Mouse (Mus musculus) kidney, adult 2 months (tissue): ENCODE results near the gene Tnks2.

Experiments
- CTCF ChIP-seq: fragments of 200-500 bp; conservative IDR thresholded peaks from 2 replicates; pipeline ENCODE4 v1.5.1; 2011; ENCODE audit warnings: low read depth, mild to moderate bottlenecking, control low read depth, low read length, moderate library complexity, mixed read lengths; ENCODE audit not compliant: insufficient read depth, insufficient read length
- POLR2A ChIP-seq: fragments of 200-500 bp; IDR thresholded peaks from one replicate; pipeline ENCODE4 v1.6.1; 2011; ENCODE audit warnings: low read depth, low read length, control low read depth

- TF ChIP-seq POLR2A (no peak), CTCF (no peak)
Measured at GRCm38 (mm10) chr19:36792589-36792988, 41.4 kb upstream of the Tnks2 start.
